Comparison of ENCODE assay signal across 38 mouse cellular contexts in the genomic region with DNA sequence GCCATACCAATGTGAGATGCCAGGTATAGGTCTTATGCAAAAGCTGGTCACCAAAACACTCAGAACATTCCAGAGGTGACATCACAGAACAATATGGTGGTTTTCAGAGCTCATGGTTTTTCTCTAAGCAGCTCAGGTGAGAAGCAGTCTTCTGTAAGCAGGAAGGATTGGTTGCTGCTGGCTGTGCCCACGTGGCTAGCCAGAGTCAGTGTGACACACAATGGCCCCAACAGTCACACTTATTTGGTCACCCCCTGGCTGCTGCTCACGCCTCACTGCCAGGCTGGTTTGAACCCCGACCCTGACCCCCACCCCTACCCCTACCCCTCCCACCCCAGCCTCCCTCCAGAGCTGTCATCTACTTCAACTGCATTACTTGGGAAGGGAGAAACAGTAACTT. TPM values are rescaled to one million over a fixed set of nuclear protein-coding genes. Genes with fewer than 3 reads are reported as not detected.
"Had no signal": no experiment of that assay in that cellular context is flagged by ENCODE, and none has a peak within 500 bp of the region (broad histone marks: within the 10 kb centered on the region; RNA-seq: fewer than 3 reads in every experiment).

Spert (minus strand) TSS at position 139 of the 400 bp plus-strand sequence.

- H3K27me3 ChIP-seq: limb, embryonic 12.5 days; limb, embryonic 13.5 days; limb, embryonic 15.5 days; liver, embryonic 12.5 days; liver, embryonic 13.5 days; liver, embryonic 15.5 days; lung, embryonic 15.5 days; midbrain, embryonic 12.5 days; midbrain, embryonic 13.5 days; midbrain, embryonic 15.5 days had no signal

- ATAC-seq: liver, embryonic 12.5 days; liver, postnatal 0 days; lung, postnatal 0 days; midbrain, embryonic 13.5 days; midbrain, embryonic 15.5 days; midbrain, embryonic 16.5 days had no signal

- H3K9ac ChIP-seq: limb, embryonic 12.5 days; limb, embryonic 13.5 days; limb, embryonic 15.5 days; liver, embryonic 12.5 days; liver, embryonic 13.5 days; liver, embryonic 14.5 days; liver, embryonic 15.5 days; liver, postnatal 0 days; lung, embryonic 14.5 days; lung, embryonic 15.5 days; midbrain, embryonic 12.5 days; midbrain, embryonic 13.5 days; midbrain, embryonic 15.5 days had no signal

- DNase-seq: left cerebral cortex, postnatal 4 days; liver; liver, embryonic 13.5 days; liver, postnatal 0 days; lung, adult 18-20 months; lung, adult 2 months; lung, embryonic 14.5 days; lung, postnatal 10 days; lung, postnatal 14 days; lung, postnatal 36 days; lung, postnatal 4 days; midbrain, embryonic 14.5 days had no signal

- H3K9me3 ChIP-seq: limb, embryonic 10.5 days; limb, embryonic 12.5 days; limb, embryonic 13.5 days; limb, embryonic 15.5 days; liver, embryonic 12.5 days; liver, embryonic 13.5 days; liver, embryonic 15.5 days; lung, embryonic 15.5 days; midbrain, embryonic 10.5 days; midbrain, embryonic 12.5 days; midbrain, embryonic 13.5 days; midbrain, embryonic 15.5 days had no signal

- H3K36me3 ChIP-seq: limb, embryonic 10.5 days; limb, embryonic 12.5 days; limb, embryonic 13.5 days; limb, embryonic 15.5 days; liver, embryonic 12.5 days; liver, embryonic 13.5 days; liver, embryonic 15.5 days; lung, embryonic 15.5 days; midbrain, embryonic 10.5 days; midbrain, embryonic 12.5 days; midbrain, embryonic 13.5 days; midbrain, embryonic 15.5 days had no signal

- H3K4me1 ChIP-seq: limb, embryonic 10.5 days; limb, embryonic 12.5 days; limb, embryonic 13.5 days; limb, embryonic 15.5 days; liver, embryonic 12.5 days; liver, embryonic 13.5 days; liver, embryonic 15.5 days; lung, embryonic 15.5 days; megakaryocyte, embryonic 14.5 days; midbrain, embryonic 10.5 days; midbrain, embryonic 12.5 days; midbrain, embryonic 13.5 days; midbrain, embryonic 15.5 days had no signal

- H3K4me3 ChIP-seq: left cerebral cortex, adult 2 months; limb, embryonic 10.5 days; limb, embryonic 12.5 days; limb, embryonic 13.5 days; limb, embryonic 15.5 days; liver, embryonic 12.5 days; liver, embryonic 13.5 days; liver, embryonic 15.5 days; lung, embryonic 15.5 days; megakaryocyte, embryonic 14.5 days; midbrain, embryonic 10.5 days; midbrain, embryonic 12.5 days; midbrain, embryonic 13.5 days; midbrain, embryonic 15.5 days; myocyte had no signal

- H3K27ac ChIP-seq: left cerebral cortex, adult 2 months; limb, embryonic 10.5 days; limb, embryonic 12.5 days; limb, embryonic 13.5 days; limb, embryonic 15.5 days; liver, embryonic 12.5 days; liver, embryonic 13.5 days; liver, embryonic 14.5 days; liver, embryonic 15.5 days; lung, embryonic 15.5 days; macrophage; midbrain, embryonic 10.5 days; midbrain, embryonic 12.5 days; midbrain, embryonic 13.5 days; midbrain, embryonic 15.5 days had no signal

- H3K4me2 ChIP-seq: limb, embryonic 12.5 days; limb, embryonic 13.5 days; limb, embryonic 15.5 days; liver, embryonic 11.5 days; liver, embryonic 12.5 days; liver, embryonic 13.5 days; liver, embryonic 15.5 days; lung, embryonic 14.5 days; lung, embryonic 15.5 days; midbrain, embryonic 11.5 days; midbrain, embryonic 12.5 days; midbrain, embryonic 13.5 days; midbrain, embryonic 15.5 days had no signal

RNA-seq across cellular contexts. Expression of gene Spert, which starts in this region (rescaled TPM):
- polyA plus RNA-seq: limb, embryonic 10.5 days; limb, embryonic 11.5 days; limb, embryonic 12.5 days; limb, embryonic 13.5 days; limb, embryonic 14.5 days; limb, embryonic 15.5 days; liver, adult 2 months; liver, embryonic 11.5 days; liver, embryonic 12.5 days; liver, embryonic 13.5 days; liver, embryonic 14.5 days; liver, embryonic 15.5 days; liver, embryonic 16.5 days; liver, postnatal 0 days; lung, adult 2 months; lung, embryonic 14.5 days; lung, embryonic 15.5 days; lung, embryonic 16.5 days; lung, postnatal 0 days; macrophage; midbrain, embryonic 10.5 days; midbrain, embryonic 11.5 days; midbrain, embryonic 12.5 days; midbrain, embryonic 13.5 days; midbrain, embryonic 14.5 days; midbrain, embryonic 15.5 days; midbrain, embryonic 16.5 days; midbrain, postnatal 0 days; myocyte had no signal
